ENCODE assay signal across 31 mouse cellular contexts in the genomic region with DNA sequence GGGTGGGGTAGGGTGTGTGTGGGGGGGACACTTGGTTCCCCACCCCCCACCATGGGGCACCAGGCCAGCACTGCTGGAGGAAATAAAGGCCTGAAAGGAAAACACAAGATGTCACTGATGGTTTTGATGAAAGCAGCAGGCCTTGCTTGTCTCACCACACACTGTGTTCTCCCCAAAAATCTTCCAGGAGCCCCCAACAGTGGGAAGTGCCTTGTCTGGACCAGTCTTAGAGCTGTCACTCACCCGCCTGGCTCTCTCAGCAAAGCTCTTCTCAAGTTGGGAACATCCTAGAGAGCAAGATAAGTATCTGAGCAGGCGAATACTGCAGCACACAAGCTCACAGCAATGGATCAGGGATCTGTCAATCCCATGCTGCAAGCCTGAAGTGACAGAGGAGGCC. TPM values are rescaled to one million over a fixed set of nuclear protein-coding genes. Genes with fewer than 3 reads are reported as not detected.
A peak's percentile ranks its signal among the peaks of the same experiment; 100 is the strongest.
DNase-seq lines count a peak whose midpoint lies in the region; ATAC-seq lines count a peak whose summit lies in the region.
"Had no signal": no experiment of that assay in that cellular context is flagged by ENCODE, and none has a peak within 500 bp of the region (broad histone marks: within the 10 kb centered on the region; RNA-seq: fewer than 3 reads in every experiment).

No protein-coding gene starts in this region.

- no peaks in the 10 kb centered on the region for H3K9me3 ChIP-seq in forebrain, embryonic 10.5 days
- no peaks in the 10 kb centered on the region for H3K9me3 ChIP-seq in forebrain, embryonic 11.5 days (ENCODE audit: control insufficient read depth, low read length)
- H3K9me3 ChIP-seq in neural tube, embryonic 15.5 days (replicated peaks) = no peaks in the 10 kb centered on the region
- H3K9me3 ChIP-seq in forebrain, embryonic 13.5 days (replicated peaks) = no peaks in the 10 kb centered on the region
- H3K9me3 ChIP-seq in hindbrain, embryonic 13.5 days = peaks cover 3% of the 10 kb centered on the region; the same call in 1 of the 2 replicates
- H3K9me3 ChIP-seq: hindbrain, embryonic 10.5 days; limb, embryonic 12.5 days; liver, embryonic 12.5 days; midbrain, embryonic 12.5 days; neural tube, embryonic 13.5 days had no signal

- H3K4me3 ChIP-seq in forebrain, embryonic 10.5 days = no peak overlapping the region
- H3K4me3 ChIP-seq in forebrain, embryonic 11.5 days (ENCODE audit: low read depth, low read length) = no peak overlapping the region
- no peak overlapping the region for H3K4me3 ChIP-seq in neural tube, embryonic 15.5 days (replicated peaks)
- no peak overlapping the region for H3K4me3 ChIP-seq in forebrain, embryonic 13.5 days
- H3K4me3 ChIP-seq in hindbrain, embryonic 13.5 days = no peak overlapping the region
- H3K4me3 ChIP-seq: gastrocnemius, adult 2 months; hindbrain, embryonic 10.5 days; limb, embryonic 12.5 days; liver, embryonic 12.5 days; megakaryocyte, embryonic 14.5 days; midbrain, embryonic 12.5 days; myocyte; neural tube, embryonic 13.5 days had no signal

- no peak for DNase-seq in forebrain, embryonic 10.5 days (ENCODE audit: extremely low spot score, low spot score)
- no peak for DNase-seq in forebrain, embryonic 11.5 days (ENCODE audit: low spot score)
- peak; percentile 19 for DNase-seq in neural tube, embryonic 10.5 days (ENCODE audit: extremely low spot score, low spot score)
- DNase-seq in cerebellum, postnatal 36 days = no peak
- DNase-seq: adrenal gland, adult 2 months; adrenal gland, postnatal 36 days; cerebellum, adult 8-10 months; cerebellum, postnatal 25 days; gastrocnemius, adult 2 months; heart, postnatal 14 days; kidney, adult 11 months; kidney, postnatal 14 days; layer of hippocampus, adult 9-11 months; liver, postnatal 0 days; lung, postnatal 4 days; right cerebral cortex, postnatal 14 days; thymus, adult 18-20 months; thymus, postnatal 25 days had no signal

- H3K4me1 ChIP-seq in forebrain, embryonic 10.5 days = peaks cover 72% of the 10 kb centered on the region
- peaks cover 20% of the 10 kb centered on the region for H3K4me1 ChIP-seq in forebrain, embryonic 11.5 days (replicated peaks; ENCODE audit: control insufficient read depth, insufficient read depth, low read length)
- peaks cover 29% of the 10 kb centered on the region for H3K4me1 ChIP-seq in neural tube, embryonic 15.5 days
- peaks cover 43% of the 10 kb centered on the region for H3K4me1 ChIP-seq in forebrain, embryonic 13.5 days
- H3K4me1 ChIP-seq in hindbrain, embryonic 13.5 days (replicated peaks) = peaks cover 30% of the 10 kb centered on the region

- 0 out of 2 replicates have a peak overlapping the region, but pooled peaks have one; percentile 1 for H3K27ac ChIP-seq in forebrain, embryonic 10.5 days
- H3K27ac ChIP-seq in forebrain, embryonic 11.5 days (ENCODE audit: low read depth, low read length) = no peak overlapping the region
- H3K27ac ChIP-seq in neural tube, embryonic 15.5 days (replicated peaks) = no peak overlapping the region
- peak overlapping the region; percentile 10; the same call in 1 of the 2 replicates for H3K27ac ChIP-seq in forebrain, embryonic 13.5 days
- no peak overlapping the region for H3K27ac ChIP-seq in hindbrain, embryonic 13.5 days
- H3K27ac ChIP-seq: gastrocnemius, adult 2 months; hindbrain, embryonic 10.5 days; hindbrain, postnatal 0 days; limb, embryonic 12.5 days; liver, embryonic 12.5 days; midbrain, embryonic 12.5 days; neural tube, embryonic 13.5 days had no signal

- no peak for ATAC-seq in forebrain, embryonic 11.5 days (replicated peaks; ENCODE audit: low FRiP score)
- no peak for ATAC-seq in neural tube, embryonic 15.5 days (ENCODE audit: low FRiP score)
- ATAC-seq in forebrain, embryonic 13.5 days = no peak
- no peak for ATAC-seq in cerebellum, adult (ENCODE audit: insufficient number of reproducible peaks, low FRiP score, low TSS enrichment)
- no peak for ATAC-seq in hindbrain, embryonic 13.5 days (ENCODE audit: low FRiP score)
- ATAC-seq: activated CD4-positive, CD25-positive, alpha-beta regulatory T cell, adult 4 months; hindbrain, postnatal 0 days; liver, embryonic 12.5 days; liver, postnatal 0 days had no signal

- WGBS in forebrain, embryonic 10.5 days = 44% methylated on average over 2 of the region's 2 CpGs
- 44% methylated on average over 2 of the region's 2 CpGs for WGBS in forebrain, embryonic 11.5 days
- WGBS in neural tube, embryonic 15.5 days = 65% methylated on average over 2 of the region's 2 CpGs
- 44% methylated on average over 2 of the region's 2 CpGs for WGBS in forebrain, embryonic 13.5 days
- 54% methylated on average over 2 of the region's 2 CpGs for WGBS in hindbrain, embryonic 13.5 days

- H3K4me2 ChIP-seq in forebrain, embryonic 11.5 days (ENCODE audit: low read depth, low read length, severe bottlenecking) = no peak overlapping the region
- no peak overlapping the region for H3K4me2 ChIP-seq in neural tube, embryonic 15.5 days
- no peak overlapping the region for H3K4me2 ChIP-seq in forebrain, embryonic 13.5 days
- no peak overlapping the region for H3K4me2 ChIP-seq in hindbrain, embryonic 13.5 days
- H3K4me2 ChIP-seq: limb, embryonic 12.5 days; liver, embryonic 12.5 days; midbrain, embryonic 12.5 days; neural tube, embryonic 13.5 days had no signal

- no peaks in the 10 kb centered on the region for H3K36me3 ChIP-seq in forebrain, embryonic 10.5 days (replicated peaks)
- no peaks in the 10 kb centered on the region for H3K36me3 ChIP-seq in forebrain, embryonic 11.5 days (ENCODE audit: control insufficient read depth, insufficient read depth, low read length)
- H3K36me3 ChIP-seq in neural tube, embryonic 15.5 days = no peaks in the 10 kb centered on the region
- H3K36me3 ChIP-seq in forebrain, embryonic 13.5 days (ENCODE audit: poor library complexity, severe bottlenecking) = no peaks in the 10 kb centered on the region
- no peaks in the 10 kb centered on the region for H3K36me3 ChIP-seq in hindbrain, embryonic 13.5 days
- H3K36me3 ChIP-seq: hindbrain, embryonic 10.5 days; limb, embryonic 12.5 days; liver, embryonic 12.5 days; midbrain, embryonic 12.5 days; neural tube, embryonic 13.5 days had no signal

- H3K27me3 ChIP-seq in forebrain, embryonic 10.5 days (ENCODE audit: poor library complexity, severe bottlenecking) = peaks cover 71% of the 10 kb centered on the region
- H3K27me3 ChIP-seq in forebrain, embryonic 11.5 days (ENCODE audit: control insufficient read depth, insufficient read depth, low read length) = peaks cover 12% of the 10 kb centered on the region
- peaks cover 18% of the 10 kb centered on the region for H3K27me3 ChIP-seq in neural tube, embryonic 15.5 days (replicated peaks)
- peaks cover 61% of the 10 kb centered on the region for H3K27me3 ChIP-seq in forebrain, embryonic 13.5 days
- peaks cover 54% of the 10 kb centered on the region for H3K27me3 ChIP-seq in hindbrain, embryonic 13.5 days

- no peak overlapping the region; the same call in 1 of the 2 replicates for H3K9ac ChIP-seq in forebrain, embryonic 11.5 days (ENCODE audit: low read length)
- no peak overlapping the region for H3K9ac ChIP-seq in neural tube, embryonic 15.5 days (replicated peaks)
- no peak overlapping the region for H3K9ac ChIP-seq in forebrain, embryonic 13.5 days
- no peak overlapping the region for H3K9ac ChIP-seq in hindbrain, embryonic 13.5 days
- H3K9ac ChIP-seq: limb, embryonic 12.5 days; liver, embryonic 12.5 days; liver, postnatal 0 days; midbrain, embryonic 12.5 days; neural tube, embryonic 13.5 days had no signal

RNA-seq across cellular contexts. Expression of gene Phb, which starts 26.0 kb away (rescaled TPM):
- polyA plus RNA-seq in forebrain, embryonic 10.5 days (2016; fragmentation: Nextera tagmentation; extraction: Ambion mirVana) = 273 and 276 TPM in 2 replicates
- 198 and 205 TPM in 2 replicates for polyA plus RNA-seq in forebrain, embryonic 11.5 days (2014; fragmentation: Nextera tagmentation; extraction: Ambion mirVana)
- polyA plus RNA-seq in neural tube, embryonic 15.5 days (2015; fragmentation: Nextera tagmentation; extraction: Ambion mirVana) = 205 and 208 TPM in 2 replicates
- polyA plus RNA-seq in forebrain, embryonic 13.5 days (2015; fragmentation: Nextera tagmentation; extraction: Ambion mirVana) = 187 and 188 TPM in 2 replicates
- polyA plus RNA-seq in hindbrain, embryonic 13.5 days (2015; fragmentation: Nextera tagmentation; extraction: Ambion mirVana) = 175 and 186 TPM in 2 replicates

RNA-seq across cellular contexts. Expression of gene Ngfr, which starts 53.2 kb away (rescaled TPM):
- polyA plus RNA-seq in forebrain, embryonic 10.5 days (2016; fragmentation: Nextera tagmentation; extraction: Ambion mirVana) = 12.3 and 14.6 TPM in 2 replicates
- 10.5 and 11.5 TPM in 2 replicates for polyA plus RNA-seq in forebrain, embryonic 11.5 days (2014; fragmentation: Nextera tagmentation; extraction: Ambion mirVana)
- 69.1 and 69.3 TPM in 2 replicates for polyA plus RNA-seq in neural tube, embryonic 15.5 days (2015; fragmentation: Nextera tagmentation; extraction: Ambion mirVana)
- 6.3 and 7.5 TPM in 2 replicates for polyA plus RNA-seq in forebrain, embryonic 13.5 days (2015; fragmentation: Nextera tagmentation; extraction: Ambion mirVana)
- polyA plus RNA-seq in hindbrain, embryonic 13.5 days (2015; fragmentation: Nextera tagmentation; extraction: Ambion mirVana) = 41.4 and 45.5 TPM in 2 replicates
- polyA plus RNA-seq: activated CD4-positive, CD25-positive, alpha-beta regulatory T cell, adult 4 months had no signal

Comparison
In these comparisons a context has a peak if more than half of its experiments do, and no peak if none do; other contexts are left out.
1. H3K27ac ChIP-seq: peak in forebrain, embryonic 10.5 days (single experiment) and forebrain, embryonic 13.5 days (single experiment); none in forebrain, embryonic 11.5 days (single experiment), neural tube, embryonic 15.5 days (single experiment) and hindbrain, embryonic 13.5 days (single experiment).